Mouse (Mus musculus) midbrain, embryonic 11.5 days (tissue): Measurements from ENCODE around the gene 4931409K22Rik. TPM values are rescaled to one million over a fixed set of nuclear protein-coding genes. Genes with fewer than 3 reads are reported as not detected.

Source experiments
- ATAC-seq: fragments of 200-750 bp; cut with Nextera tagmentation; 2 replicates; pipeline ENCODE4 v1.8.0; 2017; ENCODE audit warnings: moderate TSS enrichment, moderate library complexity; ENCODE audit not compliant: low FRiP score
- DNase-seq: peaks from one replicate; pipeline ENCODE4 v3.0.0; 2015; ENCODE audit warnings: low spot score; ENCODE audit errors: missing footprints
- H3K27ac ChIP-seq: fragments of 300-500 bp; sonication (generic); 2 replicates; pipeline ENCODE4 v1.5.1; 2014; ENCODE audit warnings: low read depth, low read length
- H3K27me3 ChIP-seq: fragments of 300-500 bp; sonication (generic); 2 replicates; pipeline ENCODE4 v1.6.1; 2014; ENCODE audit warnings: mild to moderate bottlenecking, low read length, moderate library complexity, mixed read lengths; ENCODE audit not compliant: control insufficient read depth, insufficient read depth
- H3K36me3 ChIP-seq: fragments of 300-500 bp; sonication (generic); 2 replicates; pipeline ENCODE4 v1.6.1; 2014; ENCODE audit warnings: mild to moderate bottlenecking, low read length, moderate library complexity, mixed read lengths; ENCODE audit not compliant: control insufficient read depth, insufficient read depth
- H3K4me1 ChIP-seq: fragments of 300-500 bp; sonication (generic); 2 replicates; pipeline ENCODE4 v1.6.1; 2014; ENCODE audit warnings: low read length; ENCODE audit not compliant: control insufficient read depth, insufficient read depth
- H3K4me2 ChIP-seq: fragments of 300-500 bp; sonication (generic); 2 replicates; pipeline ENCODE4 v1.6.1; 2014; ENCODE audit warnings: mild to moderate bottlenecking, moderate library complexity
- H3K4me3 ChIP-seq: fragments of 300-500 bp; sonication (generic); 2 replicates; pipeline ENCODE4 v1.5.1; 2014; ENCODE audit warnings: low read depth, low read length
- H3K9ac ChIP-seq: fragments of 300-500 bp; sonication (generic); 2 replicates; pipeline ENCODE4 v1.6.1; 2014; ENCODE audit warnings: low read length
- H3K9me3 ChIP-seq: fragments of 300-500 bp; sonication (generic); 2 replicates; pipeline ENCODE4 v1.6.1; 2016; ENCODE audit warnings: low read length; ENCODE audit not compliant: control insufficient read depth
- WGBS: fragments of 180-500 bp; shearing (Covaris S2); extraction: QIAGEN DNeasy Blood & Tissue Kit; methylation state at CpG from one replicate; pipeline ENCODE4 v1.1.7; 2014; 5-methylcytosine and 5-hydroxymethylcytosine counted together
- polyA plus RNA-seq: library from polyadenylated mRNA; unstranded; fragments of >200 nt; fragmentation: Nextera tagmentation; extraction: Ambion mirVana; gene quantifications from 2 replicates; pipeline ENCODE4 v1.2.1, GENCODE M21; 2014

The 4931409K22Rik gene
- polyA plus RNA-seq, 1 experiment from 2014 or later = not detected

- no peaks in the 10 kb centered on the region for H3K4me1 ChIP-seq
- WGBS = 84% methylated on average over 5 of the region's 5 CpGs
- no peak overlapping the region for H3K27ac ChIP-seq
- H3K9ac ChIP-seq = no peak overlapping the region
- H3K9me3 ChIP-seq = no peaks in the 10 kb centered on the region
- no peak overlapping the region for H3K4me2 ChIP-seq
- no peaks in the 10 kb centered on the region for H3K27me3 ChIP-seq
- ATAC-seq = no peak
- no peaks in the 10 kb centered on the region for H3K36me3 ChIP-seq
- no peak for DNase-seq
- no peak overlapping the region for H3K4me3 ChIP-seq
Observed at GRCm38 (mm10) chr5:24536511-24536910, 20.1 kb downstream of the 4931409K22Rik start.

GRCm38 (mm10) chr5:24535731-24536130 lies 20.9 kb downstream of the 4931409K22Rik start:
- no peak for DNase-seq
- no peak overlapping the region for H3K9ac ChIP-seq
- H3K9me3 ChIP-seq = no peaks in the 10 kb centered on the region
- no peaks in the 10 kb centered on the region for H3K27me3 ChIP-seq
- no peaks in the 10 kb centered on the region for H3K36me3 ChIP-seq
- no peaks in the 10 kb centered on the region for H3K4me1 ChIP-seq
- ATAC-seq = no peak
- no peak overlapping the region for H3K27ac ChIP-seq
- H3K4me2 ChIP-seq = no peak overlapping the region
- H3K4me3 ChIP-seq = no peak overlapping the region
- WGBS = 86% methylated on average over 3 of the region's 3 CpGs

- Histone ChIP-seq H3K27me3 (peaks cover 6% of the 10 kb centered on the region), H3K36me3 (no peaks in the 10 kb centered on the region), H3K9ac (no peak overlapping the region), H3K4me3 (no peak overlapping the region), H3K9me3 (no peaks in the 10 kb centered on the region), H3K4me1 (no peaks in the 10 kb centered on the region), H3K4me2 (no peak overlapping the region), H3K27ac (no peak overlapping the region)
- ATAC-seq = no peak
- no peak for DNase-seq
- WGBS = 58% methylated on average over 5 of the region's 5 CpGs
Observed at GRCm38 (mm10) chr5:24534292-24534691, 22.3 kb downstream of the 4931409K22Rik start.

GRCm38 (mm10) chr5:24533391-24533790 lies 23.2 kb downstream of the 4931409K22Rik start:
- DNase-seq = no peak
- H3K36me3 ChIP-seq = no peaks in the 10 kb centered on the region
- no peak overlapping the region for H3K27ac ChIP-seq
- no peak overlapping the region for H3K4me3 ChIP-seq
- no peaks in the 10 kb centered on the region for H3K9me3 ChIP-seq
- H3K4me1 ChIP-seq = no peaks in the 10 kb centered on the region
- H3K4me2 ChIP-seq = no peak overlapping the region
- no peak overlapping the region for H3K9ac ChIP-seq
- H3K27me3 ChIP-seq = peaks cover 15% of the 10 kb centered on the region
- WGBS = 50% methylated on average over 11 of the region's 11 CpGs
- no peak for ATAC-seq

GRCm38 (mm10) chr5:24530042-24530689 lies 26.4 kb downstream of the 4931409K22Rik start:
- Histone ChIP-seq H3K9ac (no peak overlapping the region), H3K36me3 (no peaks in the 10 kb centered on the region), H3K4me2 (no peak overlapping the region), H3K4me3 (no peak overlapping the region), H3K27me3 (peaks cover 47% of the 10 kb centered on the region), H3K27ac (no peak overlapping the region), H3K9me3 (no peaks in the 10 kb centered on the region), H3K4me1 (peaks cover 12% of the 10 kb centered on the region)
- ATAC-seq (peak; percentile 71), DNase-seq (peak; percentile 98)
- 22% methylated on average over 24 of the region's 24 CpGs for WGBS

GRCm38 (mm10) chr5:24527780-24528179 lies 28.8 kb downstream of the 4931409K22Rik start:
- Histone ChIP-seq H3K4me2 (no peak overlapping the region), H3K4me1 (peaks cover 12% of the 10 kb centered on the region), H3K27ac (no peak overlapping the region), H3K27me3 (peaks cover 69% of the 10 kb centered on the region), H3K36me3 (no peaks in the 10 kb centered on the region), H3K9me3 (no peaks in the 10 kb centered on the region), H3K9ac (no peak overlapping the region), H3K4me3 (no peak overlapping the region)
- DNase-seq = peak; percentile 91
- whole genome bisulfite sequencing = 17% methylated on average over 6 of the region's 6 CpGs
- ATAC-seq = no peak

GRCm38 (mm10) chr5:24526889-24527230 lies 29.7 kb downstream of the 4931409K22Rik start, which contains the start of gene Gbx1:
TSS of gene Gbx1 (minus strand) at chr5:24527202.
- 0 out of 2 replicates have a peak, but pooled peaks have one; percentile 15 for ATAC-seq
- Histone ChIP-seq H3K27me3 (peaks cover 77% of the 10 kb centered on the region), H3K4me2 (peak within 1 kb of the TSS; percentile 86), H3K36me3 (no peaks in the 10 kb centered on the region), H3K27ac (no peak within 1 kb of the TSS), H3K9me3 (no peaks in the 10 kb centered on the region), H3K4me3 (peak within 1 kb of the TSS; percentile 52), H3K4me1 (peaks cover 12% of the 10 kb centered on the region), H3K9ac (peak within 1 kb of the TSS; percentile 49)
- WGBS = under 1% methylated on average over 28 of the region's 49 CpGs
- DNase-seq = peak; percentile 92

GRCm38 (mm10) chr5:24526190-24526888 lies 30.3 kb downstream of the 4931409K22Rik start:
- no peaks in the 10 kb centered on the region for H3K9me3 ChIP-seq
- peak overlapping the region; percentile 49 for H3K9ac ChIP-seq
- H3K27ac ChIP-seq = no peak overlapping the region
- H3K4me2 ChIP-seq = peak overlapping the region; percentile 86
- no peaks in the 10 kb centered on the region for H3K36me3 ChIP-seq
- peaks cover 12% of the 10 kb centered on the region for H3K4me1 ChIP-seq
- WGBS = 1% methylated on average over 45 of the region's 109 CpGs
- peak; percentile 23; the same call in 1 of the 2 replicates for ATAC-seq
- DNase-seq = peak; percentile 91
- H3K27me3 ChIP-seq = peaks cover 77% of the 10 kb centered on the region
- H3K4me3 ChIP-seq = peak overlapping the region; percentile 52
